Mouse (Mus musculus) hindbrain, embryonic 10.5 days (tissue): Measurements from ENCODE around the gene Npnt. TPM values are rescaled to one million over a fixed set of nuclear protein-coding genes. Genes with fewer than 3 reads are reported as not detected.

Experiments
- DNase-seq: peaks from one replicate; pipeline ENCODE4 v3.0.0-alpha.2; 2017; ENCODE audit warnings: low spot score
- H3K27ac ChIP-seq: fragments of 300-500 bp; sonication (generic); 2 replicates; pipeline ENCODE4 v1.5.1; 2016; ENCODE audit warnings: mild to moderate bottlenecking, moderate library complexity
- H3K27me3 ChIP-seq: fragments of 300-500 bp; sonication (generic); 2 replicates; pipeline ENCODE4 v1.6.1; 2016; ENCODE audit warnings: mild to moderate bottlenecking; ENCODE audit not compliant: poor library complexity, insufficient read depth, severe bottlenecking
- H3K36me3 ChIP-seq: fragments of 300-500 bp; sonication (generic); 2 replicates; pipeline ENCODE4 v1.6.1; 2016; ENCODE audit warnings: mild to moderate bottlenecking, moderate library complexity
- H3K4me1 ChIP-seq: fragments of 300-500 bp; sonication (generic); replicated peaks from 2 replicates; pipeline ENCODE4 v1.6.1; 2016; ENCODE audit warnings: mild to moderate bottlenecking
- H3K4me3 ChIP-seq: fragments of 300-500 bp; sonication (generic); 2 replicates; pipeline ENCODE4 v1.5.1; 2016; ENCODE audit warnings: mild to moderate bottlenecking, moderate library complexity
- H3K9me3 ChIP-seq: fragments of 300-500 bp; sonication (generic); 2 replicates; pipeline ENCODE4 v1.6.1; 2016; ENCODE audit warnings: mild to moderate bottlenecking, moderate library complexity
- WGBS: fragments of 180-500 bp; shearing (Covaris S2); methylation state at CpG from one replicate; pipeline ENCODE4 v1.1.7; 2016; 5-methylcytosine and 5-hydroxymethylcytosine counted together
- polyA plus RNA-seq: library from polyadenylated mRNA; unstranded; fragments of >200 nt; fragmentation: Nextera tagmentation; extraction: Ambion mirVana; gene quantifications from 2 replicates; pipeline ENCODE4 v1.2.1, GENCODE M21; 2016

Npnt gene
- polyA plus RNA-seq, 1 experiment from 2014 or later: 15.3 TPM

DNA sequence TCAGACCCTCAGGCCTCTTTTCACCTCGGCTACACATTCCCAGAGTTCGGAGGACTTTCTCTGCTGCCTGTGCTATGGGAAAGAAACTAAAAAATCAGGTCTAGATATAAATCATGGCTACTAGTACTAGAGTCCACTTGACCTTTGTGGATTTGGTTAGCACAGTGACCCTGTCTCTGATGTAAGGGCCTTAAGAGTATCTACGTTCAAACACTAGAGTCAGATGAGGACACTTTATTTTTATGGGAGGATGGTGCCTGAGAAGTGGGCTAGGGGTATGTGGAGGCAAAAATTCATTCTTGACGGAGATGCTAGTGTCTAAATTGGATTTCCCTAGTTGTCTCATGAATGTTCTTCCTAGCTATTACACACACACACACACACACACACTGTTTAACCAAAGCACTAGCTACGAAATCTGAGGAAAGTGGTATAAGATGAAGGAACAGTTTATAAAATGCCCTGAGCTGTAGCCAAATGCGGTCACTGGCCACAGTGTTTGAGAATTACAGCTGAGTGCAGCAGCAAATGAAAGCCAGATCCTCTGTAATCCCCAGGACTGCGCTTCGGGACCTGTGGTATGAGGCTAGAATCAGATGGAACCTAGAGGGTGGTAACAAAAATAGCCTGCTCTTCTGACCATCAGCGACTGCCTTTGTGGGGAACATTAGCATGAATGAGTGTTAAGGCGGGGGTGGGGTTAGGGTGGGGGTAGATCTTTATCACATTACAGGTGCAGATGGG lies 73.0 kb downstream of the Npnt start:
- Histone ChIP-seq H3K4me1 (peaks cover 29% of the 10 kb centered on the region; the same call in 1 of the 2 replicates), H3K4me3 (no peak overlapping the region), H3K27me3 (no peaks in the 10 kb centered on the region), H3K27ac (no peak overlapping the region), H3K9me3 (no peaks in the 10 kb centered on the region), H3K36me3 (no peaks in the 10 kb centered on the region)
- WGBS: 57% methylated on average over 10 of the region's 10 CpGs
- no peak for DNase-seq

DNA sequence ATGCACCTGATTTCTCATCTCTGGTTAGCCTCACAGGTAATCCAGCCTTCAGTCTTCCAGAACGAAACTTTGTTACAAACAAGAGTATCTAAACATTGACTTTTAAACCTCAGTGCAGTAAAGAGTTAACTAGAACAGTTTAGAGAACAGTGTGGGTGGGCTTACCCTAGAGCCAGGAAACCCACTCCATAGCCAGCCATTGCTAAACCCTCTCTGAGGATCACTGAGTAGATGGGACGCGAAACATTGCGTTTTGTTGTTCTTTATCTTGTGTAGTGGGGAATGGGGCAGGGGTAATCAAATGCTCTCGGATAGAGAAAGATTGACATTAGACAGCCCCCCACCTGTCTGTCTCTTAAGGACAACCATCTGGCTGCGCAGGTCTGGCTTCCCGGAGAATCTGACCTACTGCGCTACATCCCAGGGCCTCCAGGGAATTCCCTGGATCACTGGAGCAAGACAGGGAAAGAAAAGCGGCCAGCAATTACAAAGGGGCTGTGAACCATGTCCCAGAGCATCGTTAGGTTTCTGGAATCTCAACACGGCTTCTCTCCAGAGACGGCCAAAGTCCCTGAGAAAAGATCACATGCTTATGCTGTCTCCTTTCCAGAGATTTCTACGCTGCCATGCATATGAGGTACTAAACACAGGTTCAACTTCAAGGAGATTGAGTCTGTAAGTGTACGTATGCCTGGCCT lies 73.9 kb downstream of the Npnt start:
- Histone ChIP-seq H3K4me3 (no peak overlapping the region), H3K9me3 (no peaks in the 10 kb centered on the region), H3K4me1 (peaks cover 29% of the 10 kb centered on the region; the same call in 1 of the 2 replicates), H3K36me3 (no peaks in the 10 kb centered on the region), H3K27me3 (no peaks in the 10 kb centered on the region), H3K27ac (no peak overlapping the region)
- DNase-seq: no peak
- 41% methylated on average over 14 of the region's 14 CpGs for WGBS

DNA sequence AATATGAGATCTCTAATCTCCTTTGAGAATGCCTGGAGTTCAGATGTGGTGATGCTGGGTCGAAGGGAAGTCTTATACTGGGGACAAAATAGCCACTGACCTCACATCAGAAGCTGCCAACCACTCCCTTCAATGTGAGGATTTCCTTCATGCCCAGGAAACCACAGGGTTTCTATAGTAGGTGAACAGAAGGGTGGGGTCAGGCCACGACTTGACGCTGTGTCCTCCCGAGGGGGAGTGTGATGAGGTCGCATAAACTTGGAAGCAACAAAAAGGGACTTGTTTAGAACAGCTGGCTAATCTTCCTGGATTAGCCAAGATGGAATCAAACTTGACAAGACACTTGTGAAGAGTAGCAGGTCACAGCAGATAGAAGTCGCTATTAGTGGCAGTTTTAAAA lies 76.8 kb downstream of the Npnt start:
- Histone ChIP-seq H3K27me3 (no peaks in the 10 kb centered on the region), H3K9me3 (no peaks in the 10 kb centered on the region), H3K4me1 (peaks cover 23% of the 10 kb centered on the region; the same call in 1 of the 2 replicates), H3K4me3 (no peak overlapping the region), H3K36me3 (no peaks in the 10 kb centered on the region), H3K27ac (no peak overlapping the region)
- 64% methylated on average over 6 of the region's 6 CpGs for WGBS
- no peak for DNase-seq

DNA sequence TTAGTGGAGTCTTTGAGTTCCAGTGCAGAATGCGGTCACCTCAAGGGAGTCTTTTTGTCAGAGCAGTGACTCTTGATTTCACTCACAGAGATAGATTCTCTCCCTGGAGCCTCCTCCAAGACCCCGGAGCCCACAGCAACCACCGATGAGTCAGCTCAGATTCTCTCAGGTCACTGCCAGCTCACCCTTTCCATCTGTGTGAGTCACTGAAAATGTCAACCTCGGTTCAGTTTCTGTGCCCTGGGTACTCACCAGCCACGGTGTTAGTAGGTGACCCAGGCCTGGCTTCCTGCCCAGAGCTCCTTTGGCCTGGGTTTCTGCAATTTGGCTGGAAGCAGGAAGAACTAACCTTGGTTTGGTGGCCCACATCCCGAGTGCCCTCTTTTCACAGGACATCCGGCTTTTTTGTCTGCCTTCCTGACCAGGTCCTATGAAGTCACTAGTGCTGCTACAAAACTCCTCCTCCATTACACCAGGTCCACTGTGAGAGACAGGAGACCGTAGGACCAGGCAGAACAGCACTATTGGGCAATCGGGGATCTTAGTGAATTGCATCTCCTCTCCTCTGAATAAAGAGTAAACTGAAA lies 78.7 kb downstream of the Npnt start:
- DNase-seq: no peak
- Histone ChIP-seq H3K36me3 (no peaks in the 10 kb centered on the region), H3K9me3 (no peaks in the 10 kb centered on the region), H3K27me3 (no peaks in the 10 kb centered on the region), H3K4me3 (no peak overlapping the region), H3K27ac (no peak overlapping the region), H3K4me1 (peaks cover 10% of the 10 kb centered on the region; the same call in 1 of the 2 replicates)
- WGBS: 92% methylated on average over 9 of the region's 9 CpGs

DNA sequence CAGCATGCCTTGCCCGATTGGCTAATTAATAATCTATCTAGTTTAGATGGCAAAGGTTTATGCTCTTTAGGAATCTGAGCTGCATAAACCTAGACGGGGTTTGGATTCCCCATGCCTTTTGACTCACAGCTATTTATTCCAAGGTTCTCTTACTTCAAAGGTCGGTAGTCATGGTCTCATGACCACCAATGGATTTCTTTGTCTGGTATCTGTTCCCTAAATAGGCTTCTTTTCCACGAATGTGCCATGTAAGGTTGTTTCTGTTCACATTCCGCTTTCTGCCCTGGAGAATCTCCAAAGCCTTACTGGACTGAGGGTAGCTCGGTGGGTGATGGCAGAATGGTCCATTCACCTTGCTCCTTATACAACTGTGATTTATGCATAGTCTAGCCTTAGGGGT lies 80.0 kb downstream of the Npnt start:
- peaks cover 4% of the 10 kb centered on the region; the same call in 1 of the 2 replicates for H3K4me1 ChIP-seq
- no peak for DNase-seq
- WGBS: 65% methylated on average over 6 of the region's 6 CpGs
- no peaks in the 10 kb centered on the region for H3K9me3 ChIP-seq
- no peak overlapping the region for H3K4me3 ChIP-seq
- H3K27me3 ChIP-seq: no peaks in the 10 kb centered on the region
- no peaks in the 10 kb centered on the region for H3K36me3 ChIP-seq
- no peak overlapping the region for H3K27ac ChIP-seq

DNA sequence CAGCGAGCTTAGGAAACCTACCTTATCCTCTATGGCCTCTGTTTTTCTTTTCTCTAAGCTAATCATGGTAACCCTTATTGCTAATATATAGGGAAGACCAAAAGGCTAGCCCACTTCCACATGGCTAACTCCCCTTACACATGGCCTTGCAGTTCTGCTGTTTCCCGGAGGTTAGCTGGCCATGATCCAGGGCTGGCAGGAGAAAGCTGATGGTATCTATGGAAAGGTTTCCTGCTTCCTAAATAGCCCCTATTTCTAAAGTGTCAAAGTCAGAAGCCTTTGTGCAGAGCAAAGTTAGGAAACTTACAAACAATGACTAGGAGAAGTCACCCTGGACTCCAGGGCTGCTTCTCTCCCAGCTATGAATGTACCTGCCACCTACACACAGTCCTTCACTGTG lies 81.3 kb downstream of the Npnt start:
- no peak overlapping the region for H3K27ac ChIP-seq
- no peaks in the 10 kb centered on the region for H3K27me3 ChIP-seq
- no peak overlapping the region for H3K4me3 ChIP-seq
- peaks cover 9% of the 10 kb centered on the region for H3K4me1 ChIP-seq
- no peak for DNase-seq
- H3K9me3 ChIP-seq: no peaks in the 10 kb centered on the region
- 92% methylated on average over 2 of the region's 2 CpGs for WGBS
- no peaks in the 10 kb centered on the region for H3K36me3 ChIP-seq

DNA sequence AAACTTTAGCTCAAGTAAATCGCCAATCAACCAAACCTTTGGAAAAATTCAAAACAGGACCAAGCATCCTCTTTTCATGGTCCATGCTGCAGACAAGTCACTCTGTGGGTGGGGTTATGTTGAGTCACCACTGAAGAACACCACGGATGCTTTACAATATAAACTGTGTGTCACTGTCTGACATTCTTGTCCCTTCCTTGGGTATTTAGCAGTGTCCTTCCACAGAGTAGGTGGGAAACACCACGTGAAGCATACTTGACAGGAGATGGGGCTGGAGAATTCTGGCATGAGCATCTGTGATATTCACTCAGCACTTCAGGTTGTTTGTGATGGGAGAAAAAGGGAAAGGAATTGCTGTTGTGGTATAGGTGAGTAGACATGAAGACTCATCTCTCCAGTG lies 83.1 kb downstream of the Npnt start:
- peaks cover 10% of the 10 kb centered on the region for H3K4me1 ChIP-seq
- no peak overlapping the region for H3K27ac ChIP-seq
- no peaks in the 10 kb centered on the region for H3K27me3 ChIP-seq
- 80% methylated on average over 3 of the region's 3 CpGs for WGBS
- H3K9me3 ChIP-seq: no peaks in the 10 kb centered on the region
- H3K36me3 ChIP-seq: no peaks in the 10 kb centered on the region
- no peak overlapping the region for H3K4me3 ChIP-seq
- no peak for DNase-seq

DNA sequence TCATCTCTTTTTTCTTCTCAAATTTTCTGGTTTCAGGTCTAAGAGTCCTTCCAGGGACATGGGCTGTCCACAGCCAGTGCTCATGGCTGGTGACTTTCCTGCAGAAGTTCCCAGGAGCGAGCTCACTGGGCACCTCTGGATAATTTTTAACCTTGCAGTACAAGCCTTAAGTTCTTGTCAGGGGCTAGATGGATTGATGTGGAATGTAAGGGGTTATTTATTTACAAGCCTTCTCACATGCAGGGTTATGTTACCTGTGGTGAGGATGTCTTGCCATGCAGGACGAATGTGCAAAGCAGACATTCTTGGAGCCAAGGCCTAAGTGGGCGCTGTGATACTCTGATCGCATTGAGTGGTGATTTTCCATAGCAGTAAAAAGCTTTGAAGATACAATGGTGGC lies 84.5 kb downstream of the Npnt start:
- H3K36me3 ChIP-seq: no peaks in the 10 kb centered on the region
- H3K27ac ChIP-seq: no peak overlapping the region
- peaks cover 10% of the 10 kb centered on the region for H3K4me1 ChIP-seq
- 85% methylated on average over 4 of the region's 4 CpGs for WGBS
- H3K27me3 ChIP-seq: no peaks in the 10 kb centered on the region
- H3K9me3 ChIP-seq: no peaks in the 10 kb centered on the region
- no peak overlapping the region for H3K4me3 ChIP-seq
- DNase-seq: no peak

DNA sequence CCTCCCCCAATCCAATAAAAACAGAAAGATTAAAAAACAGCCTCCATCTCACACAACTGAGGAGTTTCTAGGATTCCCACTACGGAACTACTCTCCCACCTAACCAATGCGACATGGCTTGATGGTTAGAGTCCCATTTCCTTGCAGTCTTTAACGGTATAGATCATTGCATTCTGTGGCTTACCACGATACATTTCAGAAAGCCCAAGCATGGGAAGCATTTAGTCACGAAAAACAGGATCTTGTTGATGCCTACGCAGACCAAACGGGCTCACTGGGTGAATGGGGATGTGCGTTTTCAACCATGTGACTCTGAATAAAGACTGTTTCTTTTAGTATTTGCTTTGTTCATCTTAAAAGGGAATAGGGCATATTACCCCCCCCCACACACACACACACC lies 85.1 kb downstream of the Npnt start:
- no peak for DNase-seq
- whole genome bisulfite sequencing: 91% methylated on average over 8 of the region's 8 CpGs
- Histone ChIP-seq H3K4me1 (peaks cover 12% of the 10 kb centered on the region), H3K9me3 (no peaks in the 10 kb centered on the region), H3K27me3 (no peaks in the 10 kb centered on the region), H3K4me3 (no peak overlapping the region), H3K36me3 (no peaks in the 10 kb centered on the region), H3K27ac (no peak overlapping the region)

DNA sequence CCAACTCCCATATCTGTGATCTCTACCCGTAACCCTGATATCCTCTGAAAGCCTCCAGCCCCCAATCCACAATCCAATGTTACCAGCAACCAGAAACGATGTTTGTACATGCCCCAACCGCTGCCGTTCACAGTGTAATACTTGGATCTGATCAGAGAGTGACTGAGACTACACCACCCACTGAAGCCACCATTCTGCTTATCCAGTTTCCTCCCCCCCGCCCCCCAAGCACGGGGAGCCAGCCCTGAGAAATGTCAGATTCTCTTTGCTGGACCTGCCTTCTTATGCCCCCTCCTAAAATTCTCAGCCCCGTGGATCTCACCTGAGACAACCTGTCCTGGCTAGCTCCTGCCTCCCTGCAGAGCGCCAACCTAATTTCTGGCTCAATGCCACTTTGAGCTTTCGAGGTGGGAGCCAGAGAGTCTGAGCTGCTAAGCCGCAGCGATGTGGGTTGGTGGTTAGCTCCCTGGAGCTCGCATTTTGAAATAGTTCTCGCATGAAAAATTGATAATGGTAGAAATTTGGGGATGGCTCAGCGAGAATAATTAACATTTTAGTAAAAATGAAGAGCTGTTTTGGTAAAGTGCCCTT lies 85.7 kb downstream of the Npnt start:
- Histone ChIP-seq H3K9me3 (no peaks in the 10 kb centered on the region), H3K36me3 (no peaks in the 10 kb centered on the region), H3K27me3 (no peaks in the 10 kb centered on the region), H3K27ac (no peak overlapping the region), H3K4me3 (no peak overlapping the region), H3K4me1 (peaks cover 16% of the 10 kb centered on the region)
- DNase-seq: no peak
- WGBS: 85% methylated on average over 14 of the region's 14 CpGs

DNA sequence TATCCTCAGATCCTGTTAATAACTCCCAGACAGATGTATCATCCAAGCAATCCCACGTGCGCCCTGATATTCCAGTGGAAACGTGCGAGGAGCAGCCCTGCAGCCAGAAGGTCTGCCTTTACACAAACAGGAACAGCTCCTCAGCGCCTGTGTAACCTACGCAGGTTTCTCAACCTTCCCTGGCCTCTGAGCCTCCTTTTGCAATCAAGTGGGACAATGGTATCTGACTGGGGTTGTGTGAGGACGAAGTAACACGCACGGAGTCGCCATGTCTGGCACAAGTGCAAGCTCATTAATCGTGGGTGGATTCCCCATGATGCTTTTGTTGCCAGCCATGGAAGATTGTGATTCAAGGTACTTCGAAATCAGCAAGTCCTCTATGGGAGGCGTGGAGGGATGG lies 86.2 kb downstream of the Npnt start:
- WGBS: 84% methylated on average over 13 of the region's 13 CpGs
- no peak for DNase-seq

DNA sequence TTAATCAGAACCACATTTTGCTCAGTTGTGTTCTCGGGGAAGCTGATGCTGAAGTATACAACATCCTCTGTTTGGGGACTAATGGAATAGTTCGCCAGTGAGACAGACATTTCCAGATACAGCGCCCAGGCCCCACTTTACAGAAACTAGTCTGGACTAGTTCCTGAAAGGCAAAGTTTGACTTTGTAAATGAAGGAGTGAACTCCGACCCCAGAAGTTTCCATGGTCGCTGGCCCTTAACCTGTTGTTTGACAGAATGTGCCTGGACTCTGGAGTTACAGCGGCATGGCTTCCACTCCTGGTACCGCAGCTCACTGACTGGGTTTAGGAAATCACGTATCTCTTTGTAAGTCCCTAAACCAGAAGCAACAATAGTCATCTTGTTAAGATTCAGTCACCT lies 89.3 kb downstream of the Npnt start:
- Histone ChIP-seq H3K4me1 (peaks cover 34% of the 10 kb centered on the region), H3K27ac (no peak overlapping the region), H3K36me3 (no peaks in the 10 kb centered on the region), H3K27me3 (no peaks in the 10 kb centered on the region), H3K4me3 (no peak overlapping the region), H3K9me3 (no peaks in the 10 kb centered on the region)
- 74% methylated on average over 8 of the region's 8 CpGs for WGBS
- no peak for DNase-seq

More for the DNA sequence above, 86.2 kb downstream of the Npnt start:
- Histone ChIP-seq H3K4me3 (no peak overlapping the region), H3K27ac (no peak overlapping the region), H3K36me3 (no peaks in the 10 kb centered on the region), H3K4me1 (peaks cover 20% of the 10 kb centered on the region), H3K27me3 (no peaks in the 10 kb centered on the region), H3K9me3 (no peaks in the 10 kb centered on the region)

DNA sequence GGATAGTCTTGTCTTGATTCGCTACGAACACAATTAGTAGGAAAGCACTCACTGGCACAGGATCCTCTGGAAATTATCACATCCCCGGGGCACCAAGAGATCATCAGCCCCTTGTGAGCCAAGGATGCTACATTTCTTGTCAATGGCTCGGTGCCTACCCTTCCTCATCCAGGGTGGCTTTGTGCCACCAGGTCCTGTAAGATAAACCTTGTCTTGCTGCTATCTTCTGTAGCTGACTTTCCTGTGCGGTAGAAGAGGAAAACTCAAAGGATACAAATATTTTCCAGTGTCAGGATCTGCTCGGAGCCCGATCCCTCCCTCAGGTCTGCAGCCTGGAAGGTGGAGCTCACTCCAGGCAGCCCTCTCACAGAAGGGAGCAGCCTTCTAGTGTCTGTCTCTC lies 90.5 kb downstream of the Npnt start:
- WGBS: 87% methylated on average over 7 of the region's 7 CpGs

More for the DNA sequence above, 90.5 kb downstream of the Npnt start:
- no peak for DNase-seq
- no peaks in the 10 kb centered on the region for H3K9me3 ChIP-seq
- no peaks in the 10 kb centered on the region for H3K36me3 ChIP-seq
- no peak overlapping the region for H3K4me3 ChIP-seq
- H3K27me3 ChIP-seq: no peaks in the 10 kb centered on the region
- peaks cover 39% of the 10 kb centered on the region for H3K4me1 ChIP-seq
- no peak overlapping the region for H3K27ac ChIP-seq
